Mouse (Mus musculus) heart, adult 2 months (tissue): Measurements from ENCODE around the gene Etfa.

Source experiments
- CTCF ChIP-seq: fragments of 200-600 bp; IDR thresholded peaks from 2 replicates; pipeline ENCODE4 v1.8.1; 2022; ENCODE audit warnings: antibody characterized with exemption, mild to moderate bottlenecking, moderate library complexity
- EP300 ChIP-seq: fragments of 200-500 bp; IDR thresholded peaks from 2 replicates; pipeline ENCODE4 v1.6.1; 2011; ENCODE audit warnings: low read depth, low read length, control low read depth; ENCODE audit not compliant: insufficient read depth
- POLR2A ChIP-seq: fragments of 200-500 bp; IDR thresholded peaks from 2 replicates; pipeline ENCODE4 v1.6.1; 2011; ENCODE audit warnings: mild to moderate bottlenecking, low read depth, low read length, control low read depth; ENCODE audit not compliant: insufficient read depth

DNA sequence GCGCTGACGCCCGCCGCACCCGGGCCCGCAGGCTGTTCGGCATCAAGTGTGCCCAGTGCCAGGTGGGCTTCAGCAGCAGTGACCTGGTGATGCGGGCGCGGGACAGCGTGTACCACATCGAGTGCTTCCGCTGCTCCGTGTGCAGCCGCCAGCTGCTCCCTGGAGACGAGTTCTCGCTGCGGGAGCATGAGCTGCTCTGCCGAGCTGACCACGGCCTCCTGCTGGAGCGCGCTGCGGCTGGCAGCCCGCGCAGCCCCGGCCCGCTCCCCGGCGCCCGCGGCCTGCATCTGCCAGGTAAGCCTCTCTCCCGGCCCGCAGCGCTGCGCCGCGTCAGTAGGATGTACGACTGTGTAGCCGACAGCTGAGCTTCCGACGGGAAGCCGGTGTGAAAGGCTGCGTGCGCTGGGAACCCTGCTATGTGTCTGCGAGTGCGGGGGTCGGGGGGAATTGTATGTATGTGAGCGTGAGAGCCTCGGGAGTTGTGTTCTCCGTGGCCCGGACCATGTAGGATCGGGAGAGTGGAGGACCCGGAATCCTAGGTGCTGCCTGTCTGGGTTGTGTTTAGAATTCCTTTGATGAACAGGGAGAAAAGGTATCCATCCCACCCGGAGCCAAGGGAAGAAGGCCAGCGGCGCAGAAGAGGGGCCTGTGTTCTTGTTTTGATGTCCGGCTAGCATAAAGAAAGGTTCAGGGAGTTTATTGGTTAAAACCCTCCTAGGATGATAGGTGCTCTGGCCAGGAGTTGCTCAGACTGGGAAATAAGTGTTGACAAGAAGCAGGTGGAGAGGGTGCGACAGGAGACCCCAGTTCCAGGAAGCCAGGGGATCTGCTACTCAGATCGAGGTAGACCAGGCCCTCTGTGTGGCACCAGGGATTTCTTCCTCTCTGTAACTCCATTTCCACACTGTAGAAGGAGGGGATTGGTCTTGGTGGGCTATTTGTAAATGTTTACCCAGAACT lies 30.6 kb upstream of the Etfa start:
- TF ChIP-seq CTCF: no peak
- no peak for TF ChIP-seq EP300
- TF ChIP-seq POLR2A: no peak
